Mouse (Mus musculus) ES-E14 (cell line): ENCODE data around the gene Mmachc. TPM values are rescaled to one million over a fixed set of nuclear protein-coding genes. Genes with fewer than 3 reads are reported as not detected.
"Not testable (repeated sequence)": the region's sequence is repeated elsewhere in the genome, so short reads cannot be mapped to it uniquely, and the experiment has no call there.

Experiments
- DNase-seq: peaks from one replicate; pipeline ENCODE4 v3.0.0-alpha.2; 2013; ENCODE audit warnings: low read depth, low spot score
- H3K27ac ChIP-seq: 2 replicates; pipeline ENCODE4 v1.5.1; 2012; ENCODE audit warnings: low read depth, mild to moderate bottlenecking, low read length, moderate library complexity, mixed read lengths; ENCODE audit not compliant: poor library complexity, insufficient read depth, severe bottlenecking
- H3K36me3 ChIP-seq: 2 replicates; pipeline ENCODE4 v1.6.1; 2012; ENCODE audit warnings: mild to moderate bottlenecking, low read length, moderate library complexity, mixed read lengths; ENCODE audit not compliant: control insufficient read depth, poor library complexity, insufficient read depth, severe bottlenecking
- H3K4me1 ChIP-seq, 2 experiments: fragments of 150-350 bp in 1 of 2; sonication (generic) in 1 of 2; 2 replicates each; pipeline ENCODE4 v1.6.1; 2012; ENCODE audit warnings: low read length in 2 of 2, mild to moderate bottlenecking in 1 of 2, mixed read lengths in 1 of 2; ENCODE audit not compliant: control insufficient read depth in 2 of 2, insufficient read depth in 2 of 2, poor library complexity in 1 of 2
- H3K4me3 ChIP-seq, 2 experiments: fragments of 150-350 bp in 1 of 2; sonication (generic) in 1 of 2; 2 replicates each; pipeline ENCODE4 v1.5.1; 2012; ENCODE audit warnings: low read length in 2 of 2, low read depth in 1 of 2, mild to moderate bottlenecking in 1 of 2, mixed read lengths in 1 of 2; ENCODE audit not compliant: insufficient read depth in 1 of 2, poor library complexity in 1 of 2, severe bottlenecking in 1 of 2
- H3K9ac ChIP-seq: 2 replicates; pipeline ENCODE4 v1.6.1; 2012; ENCODE audit warnings: low read depth, mild to moderate bottlenecking, low read length, mixed read lengths; ENCODE audit not compliant: poor library complexity, insufficient read depth, severe bottlenecking
- H3K9me3 ChIP-seq: fragments of 150-350 bp; sonication (generic); 2 replicates; pipeline ENCODE4 v1.6.1; 2012; ENCODE audit warnings: low read depth, mild to moderate bottlenecking, low read length; ENCODE audit not compliant: control insufficient read depth, insufficient read depth
- CHD2 ChIP-seq: IDR thresholded peaks from 2 replicates; pipeline ENCODE4 v1.6.1; 2014; ENCODE audit warnings: mild to moderate bottlenecking, low read depth, low read length, inconsistent platforms
- HCFC1 ChIP-seq: IDR thresholded peaks from 2 replicates; pipeline ENCODE4 v1.6.1; 2012; ENCODE audit warnings: low read length, inconsistent platforms, borderline replicate concordance; ENCODE audit not compliant: insufficient read depth
- MAFK ChIP-seq: IDR thresholded peaks from 2 replicates; pipeline ENCODE4 v1.6.1; 2014; ENCODE audit warnings: mild to moderate bottlenecking, low read depth, low read length, inconsistent platforms; ENCODE audit not compliant: insufficient read depth
- ZC3H11A ChIP-seq: IDR thresholded peaks from 2 replicates; pipeline ENCODE4 v1.6.1; 2012; ENCODE audit warnings: low read depth, mild to moderate bottlenecking, inconsistent platforms, low read length, borderline replicate concordance
- ZNF384 ChIP-seq: IDR thresholded peaks from 2 replicates; pipeline ENCODE4 v1.6.1; 2012; ENCODE audit warnings: low read depth, low read length, inconsistent platforms
- in situ Hi-C, 2 experiments: fragments of 600-800 bp; cut with MboI; formaldehyde crosslinking; loops; one replicate each; pipeline ENCODE4 v1.15.1; 2025; ENCODE audit warnings: low sequenced_read_pairs in 2 of 2, inconsistent platforms in 1 of 2; ENCODE audit not compliant: unreplicated experiment in 2 of 2
- total RNA-seq: library from RNA; depleted of rRNA; stranded (reverse); fragments of 300-350 nt; gene quantifications from 2 replicates; pipeline ENCODE4 v1.2.3, GENCODE M21; 2012

Mmachc gene
- total RNA-seq, 1 experiment = 18.7 TPM

- TF ChIP-seq MAFK = peak; percentile 81
- H3K36me3 ChIP-seq, H3K27ac ChIP-seq, DNase-seq, H3K4me3 ChIP-seq, H3K9me3 ChIP-seq, in situ Hi-C loops, H3K4me1 ChIP-seq, H3K9ac ChIP-seq: not testable (repeated sequence)
These were observed 27.7 kb downstream of the Mmachc start for GRCm38 (mm10) chr4:116680521-116680920.

- H3K4me3 ChIP-seq = no peak overlapping the region
- in situ Hi-C loops = no loop called here
- no peak for TF ChIP-seq MAFK
- TF ChIP-seq HCFC1 = no peak
- TF ChIP-seq ZNF384 = no peak
- TF ChIP-seq CHD2 = no peak
- TF ChIP-seq ZC3H11A = no peak
- no peak for DNase-seq
- no peak overlapping the region for H3K27ac ChIP-seq
- no peaks in the 10 kb centered on the region for H3K36me3 ChIP-seq
- peaks cover 0 to 5% of the 10 kb centered on the region in 2 experiments; a peak in 1 of 4 replicates for H3K4me1 ChIP-seq
- no peaks in the 10 kb centered on the region for H3K9me3 ChIP-seq
- no peak overlapping the region for H3K9ac ChIP-seq
These were observed 29.1 kb downstream of the Mmachc start for GRCm38 (mm10) chr4:116679141-116679540.

GRCm38 (mm10) chr4:116677808-116678207 is 30.4 kb downstream of the Mmachc start:
- Histone ChIP-seq H3K27ac (no peak overlapping the region), H3K9me3 (no peaks in the 10 kb centered on the region), H3K36me3 (no peaks in the 10 kb centered on the region), H3K9ac (no peak overlapping the region), H3K4me3 (no peak overlapping the region), H3K4me1 (peaks cover 0 to 5% of the 10 kb centered on the region in 2 experiments; a peak in 1 of 4 replicates)
- in situ Hi-C loops = no loop called here
- TF ChIP-seq ZNF384 = no peak
- TF ChIP-seq MAFK = no peak
- no peak for TF ChIP-seq CHD2
- no peak for TF ChIP-seq ZC3H11A
- no peak for TF ChIP-seq HCFC1
- DNase-seq = no peak

GRCm38 (mm10) chr4:116676027-116676426 is 32.2 kb downstream of the Mmachc start:
- TF ChIP-seq MAFK (no peak), HCFC1 (no peak), CHD2 (no peak), ZC3H11A (no peak), ZNF384 (no peak)
- in situ Hi-C loops = no loop called here
- no peak overlapping the region for H3K4me3 ChIP-seq
- DNase-seq = no peak
- H3K9me3 ChIP-seq = no peaks in the 10 kb centered on the region
- H3K36me3 ChIP-seq = no peaks in the 10 kb centered on the region
- H3K27ac ChIP-seq = no peak overlapping the region
- no peaks in the 10 kb centered on the region for H3K4me1 ChIP-seq
- H3K9ac ChIP-seq = no peak overlapping the region

- H3K9me3 ChIP-seq, H3K4me1 ChIP-seq, in situ Hi-C loops, H3K36me3 ChIP-seq, H3K4me3 ChIP-seq, H3K27ac ChIP-seq, H3K9ac ChIP-seq, DNase-seq: not testable (repeated sequence)
These were observed 33.4 kb downstream of the Mmachc start for GRCm38 (mm10) chr4:116674761-116675160.
